Mouse (Mus musculus) neural tube, embryonic 13.5 days (tissue): ENCODE results near the gene Runx2. TPM values are rescaled to one million over a fixed set of nuclear protein-coding genes. Genes with fewer than 3 reads are reported as not detected.

Experiments used
- ATAC-seq: fragments of 200-750 bp; cut with Nextera tagmentation; 2 replicates; pipeline ENCODE4 v1.8.0; 2017; ENCODE audit warnings: low read depth, mild to moderate bottlenecking, moderate TSS enrichment, moderate library complexity
- H3K27ac ChIP-seq: fragments of 300-500 bp; sonication (generic); replicated peaks from 2 replicates; pipeline ENCODE4 v1.5.1; 2015; ENCODE audit warnings: moderate library complexity, mild to moderate bottlenecking, inconsistent platforms
- H3K27me3 ChIP-seq: fragments of 300-500 bp; sonication (generic); 2 replicates; pipeline ENCODE4 v1.6.1; 2015; ENCODE audit warnings: mild to moderate bottlenecking, inconsistent platforms
- H3K36me3 ChIP-seq: fragments of 300-500 bp; sonication (generic); 2 replicates; pipeline ENCODE4 v1.6.1; 2015; ENCODE audit warnings: mild to moderate bottlenecking, inconsistent platforms
- H3K4me1 ChIP-seq: fragments of 300-500 bp; sonication (generic); replicated peaks from 2 replicates; pipeline ENCODE4 v1.6.1; 2015; ENCODE audit warnings: inconsistent platforms
- H3K4me2 ChIP-seq: fragments of 300-500 bp; sonication (generic); 2 replicates; pipeline ENCODE4 v1.6.1; 2015; ENCODE audit warnings: inconsistent platforms, mild to moderate bottlenecking, moderate library complexity
- H3K4me3 ChIP-seq: fragments of 300-500 bp; sonication (generic); 2 replicates; pipeline ENCODE4 v1.5.1; 2015; ENCODE audit warnings: mild to moderate bottlenecking, inconsistent platforms
- H3K9ac ChIP-seq: fragments of 300-500 bp; sonication (generic); 2 replicates; pipeline ENCODE4 v1.6.1; 2015; ENCODE audit warnings: moderate library complexity, mild to moderate bottlenecking, inconsistent platforms
- H3K9me3 ChIP-seq: fragments of 300-500 bp; sonication (generic); 2 replicates; pipeline ENCODE4 v1.6.1; 2016; ENCODE audit warnings: inconsistent platforms
- WGBS: fragments of 180-500 bp; shearing (Covaris S2); methylation state at CpG from one replicate; pipeline ENCODE4 v1.1.7; 2015; 5-methylcytosine and 5-hydroxymethylcytosine counted together
- polyA plus RNA-seq: library from polyadenylated mRNA; unstranded; fragments of >200 nt; fragmentation: Nextera tagmentation; extraction: Ambion mirVana; gene quantifications from 2 replicates; pipeline ENCODE4 v1.2.1, GENCODE M21; 2015

Gene Runx2
- polyA plus RNA-seq, 1 experiment from 2014 or later: 0.59 TPM

DNA sequence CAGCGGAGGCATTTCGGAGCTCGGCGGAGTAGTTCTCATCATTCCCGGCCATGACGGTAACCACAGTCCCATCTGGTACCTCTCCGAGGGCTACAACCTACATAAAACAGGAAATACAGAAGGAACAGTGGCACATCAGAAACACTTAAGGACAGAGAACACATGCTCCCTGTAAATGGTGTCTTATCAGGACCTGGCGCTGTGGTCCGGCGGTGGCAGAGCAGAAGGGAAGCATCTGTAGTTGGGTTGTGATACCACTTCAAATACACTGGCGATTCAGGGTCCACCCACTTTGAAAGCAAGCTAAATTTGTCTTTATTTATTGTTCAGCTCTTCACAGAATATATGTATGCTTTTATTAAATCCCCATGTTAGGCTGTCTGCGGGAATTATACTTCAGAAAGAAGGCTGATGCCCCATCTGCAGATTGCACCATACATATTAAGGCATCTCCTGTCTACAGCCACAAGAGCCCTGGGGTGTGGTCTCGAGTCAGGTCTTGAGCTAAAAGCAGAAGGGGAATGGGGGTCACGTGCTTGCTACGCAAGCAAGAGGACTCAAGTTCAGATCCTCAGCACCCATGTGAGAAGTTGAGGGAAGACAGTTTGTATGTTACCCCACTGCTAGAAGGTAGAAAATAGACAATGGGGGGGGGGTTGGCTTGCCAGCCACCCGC is 89.7 kb downstream of the Runx2 start:
- no peak for ATAC-seq
- Histone ChIP-seq H3K27me3 (peaks cover 32% of the 10 kb centered on the region), H3K4me1 (no peaks in the 10 kb centered on the region), H3K36me3 (no peaks in the 10 kb centered on the region), H3K9me3 (no peaks in the 10 kb centered on the region), H3K4me2 (no peak overlapping the region), H3K9ac (no peak overlapping the region), H3K27ac (no peak overlapping the region), H3K4me3 (no peak overlapping the region)
- 94% methylated on average over 16 of the region's 16 CpGs for WGBS

- no peaks in the 10 kb centered on the region for H3K36me3 ChIP-seq
- H3K27me3 ChIP-seq: peaks cover 29% of the 10 kb centered on the region
- H3K4me3 ChIP-seq: no peak overlapping the region
- no peaks in the 10 kb centered on the region for H3K4me1 ChIP-seq
- no peaks in the 10 kb centered on the region for H3K9me3 ChIP-seq
- ATAC-seq: no peak
- no peak overlapping the region for H3K27ac ChIP-seq
- no peak overlapping the region for H3K9ac ChIP-seq
- H3K4me2 ChIP-seq: no peak overlapping the region
- WGBS: 90% methylated on average over 11 of the region's 11 CpGs
These were observed 90.3 kb downstream of the Runx2 start for GRCm38 (mm10) chr17:44724255-44724654.

- peaks cover 13% of the 10 kb centered on the region for H3K4me1 ChIP-seq
- H3K4me2 ChIP-seq: no peak overlapping the region
- H3K4me3 ChIP-seq: no peak overlapping the region
- WGBS: 70% methylated on average over 8 of the region's 8 CpGs
- peaks cover 14% of the 10 kb centered on the region; the same call in 1 of the 2 replicates for H3K27me3 ChIP-seq
- H3K27ac ChIP-seq: no peak overlapping the region
- ATAC-seq: no peak
- no peaks in the 10 kb centered on the region for H3K36me3 ChIP-seq
- H3K9ac ChIP-seq: no peak overlapping the region
- H3K9me3 ChIP-seq: no peaks in the 10 kb centered on the region
These were observed 92.3 kb downstream of the Runx2 start for GRCm38 (mm10) chr17:44722103-44722792.

- ATAC-seq: no peak
- Histone ChIP-seq H3K9me3 (no peaks in the 10 kb centered on the region), H3K27me3 (peaks cover 4% of the 10 kb centered on the region; the same call in 1 of the 2 replicates), H3K4me3 (no peak overlapping the region), H3K27ac (no peak overlapping the region), H3K36me3 (no peaks in the 10 kb centered on the region), H3K9ac (no peak overlapping the region), H3K4me2 (no peak overlapping the region), H3K4me1 (peaks cover 13% of the 10 kb centered on the region)
- WGBS: 70% methylated on average over 6 of the region's 6 CpGs
These were observed 96.0 kb downstream of the Runx2 start for GRCm38 (mm10) chr17:44718591-44718990.

DNA sequence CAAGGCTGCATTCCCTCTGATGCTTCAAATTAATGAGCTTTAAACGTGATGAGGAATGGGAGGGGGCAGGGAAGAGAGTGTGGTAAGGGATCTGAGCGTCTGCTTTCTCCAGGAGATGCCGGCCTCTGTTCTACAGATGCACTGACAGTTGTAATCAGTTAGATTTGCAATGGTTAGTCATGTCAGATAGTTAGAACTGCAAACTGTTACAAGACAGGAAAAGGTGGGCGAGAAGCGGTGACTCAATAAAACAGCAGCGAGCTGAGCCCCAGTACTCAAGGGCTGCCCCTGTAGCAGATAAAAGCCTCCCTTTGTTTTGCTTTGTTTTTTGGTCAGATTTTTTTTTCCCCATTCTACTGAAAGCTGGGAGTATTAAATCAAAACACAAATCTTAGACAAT is 96.6 kb downstream of the Runx2 start:
- Histone ChIP-seq H3K4me1 (peaks cover 13% of the 10 kb centered on the region), H3K4me3 (no peak overlapping the region), H3K4me2 (no peak overlapping the region), H3K9me3 (no peaks in the 10 kb centered on the region), H3K27me3 (peaks cover 4% of the 10 kb centered on the region; the same call in 1 of the 2 replicates), H3K9ac (no peak overlapping the region), H3K27ac (no peak overlapping the region), H3K36me3 (no peaks in the 10 kb centered on the region)
- WGBS: 31% methylated on average over 6 of the region's 6 CpGs
- ATAC-seq: no peak

- ATAC-seq: no peak
- Histone ChIP-seq H3K27me3 (no peaks in the 10 kb centered on the region), H3K27ac (no peak overlapping the region), H3K4me1 (peaks cover 27% of the 10 kb centered on the region), H3K4me2 (no peak overlapping the region), H3K9ac (no peak overlapping the region), H3K36me3 (no peaks in the 10 kb centered on the region), H3K4me3 (no peak overlapping the region), H3K9me3 (no peaks in the 10 kb centered on the region)
- WGBS: 96% methylated on average over 4 of the region's 4 CpGs
These were observed 100.5 kb downstream of the Runx2 start for GRCm38 (mm10) chr17:44714116-44714515.

DNA sequence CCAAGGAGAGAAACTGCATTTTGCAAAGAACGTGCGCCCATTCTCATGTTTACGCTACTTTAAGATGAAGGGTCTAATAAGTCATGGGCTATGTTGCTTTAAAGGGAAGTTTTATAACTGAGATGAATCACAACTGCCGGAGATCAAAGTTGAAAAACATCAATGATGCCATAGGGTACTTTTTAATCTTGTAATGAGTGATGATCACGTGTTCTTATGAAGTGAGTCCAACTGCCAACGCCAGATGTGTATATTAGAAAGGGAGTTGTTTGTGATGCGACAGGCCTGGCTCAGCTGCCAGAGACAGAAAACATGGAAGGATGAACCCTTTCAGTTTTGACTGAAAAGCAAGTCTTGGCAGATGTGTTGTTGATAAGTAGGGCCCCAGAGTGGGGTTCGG is 101.2 kb downstream of the Runx2 start:
- Histone ChIP-seq H3K9ac (no peak overlapping the region), H3K27ac (no peak overlapping the region), H3K36me3 (no peaks in the 10 kb centered on the region), H3K27me3 (no peaks in the 10 kb centered on the region), H3K4me2 (no peak overlapping the region), H3K9me3 (no peaks in the 10 kb centered on the region), H3K4me1 (peaks cover 24% of the 10 kb centered on the region), H3K4me3 (no peak overlapping the region)
- ATAC-seq: no peak
- 92% methylated on average over 8 of the region's 8 CpGs for WGBS

GRCm38 (mm10) chr17:44709516-44710252 is 104.9 kb downstream of the Runx2 start:
- 33% methylated on average over 11 of the region's 11 CpGs for WGBS
- no peaks in the 10 kb centered on the region for H3K36me3 ChIP-seq

GRCm38 (mm10) chr17:44707956-44708355 is 106.6 kb downstream of the Runx2 start:
- Histone ChIP-seq H3K4me2 (no peak overlapping the region), H3K4me3 (no peak overlapping the region), H3K36me3 (no peaks in the 10 kb centered on the region), H3K4me1 (0 out of 2 replicates have a peak, but pooled peaks cover 14% of the 10 kb centered on the region), H3K27ac (no peak overlapping the region), H3K27me3 (no peaks in the 10 kb centered on the region), H3K9ac (no peak overlapping the region), H3K9me3 (no peaks in the 10 kb centered on the region)
- 96% methylated on average over 3 of the region's 3 CpGs for WGBS
- ATAC-seq: no peak

More at GRCm38 (mm10) chr17:44709516-44710252, 104.9 kb downstream of the Runx2 start:
- Histone ChIP-seq H3K4me2 (no peak overlapping the region), H3K27ac (no peak overlapping the region), H3K9me3 (no peaks in the 10 kb centered on the region), H3K9ac (no peak overlapping the region), H3K4me1 (0 out of 2 replicates have a peak, but pooled peaks cover 14% of the 10 kb centered on the region), H3K4me3 (no peak overlapping the region), H3K27me3 (no peaks in the 10 kb centered on the region)
- peak; percentile 84 for ATAC-seq

GRCm38 (mm10) chr17:44706531-44706930 is 108.1 kb downstream of the Runx2 start:
- 79% methylated on average over 10 of the region's 10 CpGs for WGBS
- Histone ChIP-seq H3K9ac (no peak overlapping the region), H3K4me3 (no peak overlapping the region), H3K36me3 (no peaks in the 10 kb centered on the region), H3K9me3 (no peaks in the 10 kb centered on the region), H3K4me1 (0 out of 2 replicates have a peak, but pooled peaks cover 14% of the 10 kb centered on the region), H3K27ac (no peak overlapping the region), H3K27me3 (no peaks in the 10 kb centered on the region), H3K4me2 (no peak overlapping the region)
- ATAC-seq: no peak

- Histone ChIP-seq H3K4me3 (no peak overlapping the region), H3K27ac (no peak overlapping the region), H3K9me3 (no peaks in the 10 kb centered on the region), H3K9ac (no peak overlapping the region), H3K36me3 (no peaks in the 10 kb centered on the region), H3K4me1 (no peaks in the 10 kb centered on the region), H3K4me2 (no peak overlapping the region), H3K27me3 (no peaks in the 10 kb centered on the region)
- 61% methylated on average over 14 of the region's 14 CpGs for WGBS
- ATAC-seq: no peak
These were observed 111.9 kb downstream of the Runx2 start for GRCm38 (mm10) chr17:44702506-44703298.
